Mouse (Mus musculus): ENCODE results near the gene Disc1. TPM values are rescaled to one million over a fixed set of nuclear protein-coding genes. Genes with fewer than 3 reads are reported as not detected.

Disc1 gene
- 0.83 and 0.88 TPM in 2 replicates for polyA plus RNA-seq (2015; fragmentation: Nextera tagmentation; extraction: Ambion mirVana)

DNA sequence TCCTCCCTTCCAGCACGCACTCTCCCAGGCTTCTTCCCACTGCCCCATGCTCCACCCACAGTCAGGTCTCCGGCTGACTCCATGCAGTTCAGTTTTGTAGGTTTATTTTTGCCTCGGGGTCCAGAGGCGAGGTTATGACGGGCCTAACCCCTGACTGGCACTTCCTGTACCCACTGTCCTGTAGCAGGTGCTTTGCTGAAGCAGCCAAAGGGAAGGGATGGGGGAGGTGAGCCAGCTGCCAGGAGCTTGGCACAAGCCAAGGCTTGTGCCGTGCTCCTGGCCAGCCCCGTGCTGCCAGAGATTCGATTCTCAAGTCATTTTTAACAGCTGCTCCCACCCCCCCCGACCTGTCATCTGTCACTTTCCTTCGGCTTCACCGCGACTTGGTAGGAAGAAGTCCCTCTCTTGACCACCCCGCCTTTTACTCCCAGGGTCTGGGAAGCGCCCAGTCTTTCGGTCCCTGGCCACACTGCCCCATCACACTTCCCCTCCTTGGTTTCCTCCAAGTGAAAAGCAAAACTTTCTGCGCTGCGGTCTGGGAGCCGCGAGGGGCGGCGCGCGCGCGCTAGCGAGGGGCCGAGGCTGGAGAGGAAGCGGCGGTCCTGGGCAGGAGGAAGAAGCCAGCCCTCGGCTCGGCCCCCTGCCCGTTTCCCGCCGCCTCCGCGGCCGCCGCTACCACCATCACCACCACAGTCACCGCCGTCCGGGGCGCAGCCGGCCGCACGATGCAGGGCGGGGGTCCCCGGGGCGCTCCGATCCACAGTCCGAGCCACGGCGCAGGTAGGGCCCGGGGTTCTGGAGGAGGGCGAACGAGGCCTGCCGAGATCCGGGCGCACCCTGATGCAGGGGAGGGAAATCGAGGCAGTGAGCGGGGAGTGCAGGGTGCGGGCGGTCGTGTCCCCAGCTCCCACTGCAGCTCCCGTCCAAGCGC lies at the start of gene Disc1:
Gene Disc1 (plus strand): TSS at position 691 of the 931 bp plus-strand sequence.
- Histone ChIP-seq H3K36me3 (ENCODE audit: insufficient read depth, low read length) (no peaks in the 10 kb centered on the region), H3K4me3 (replicated peaks; ENCODE audit: low read depth, low read length) (peak within 1 kb of the TSS; percentile 74), H3K27ac (peak within 1 kb of the TSS; percentile 82), H3K27me3 (ENCODE audit: insufficient read depth, low read length) (0 out of 2 replicates have a peak, but pooled peaks cover 6% of the 10 kb centered on the region), H3K4me2 (ENCODE audit: low read length) (peak within 1 kb of the TSS; percentile 97), H3K9me3 (replicated peaks; ENCODE audit: low read length) (no peaks in the 10 kb centered on the region), H3K9ac (ENCODE audit: low read depth, low read length) (peak within 1 kb of the TSS; percentile 78), H3K4me1 (replicated peaks; ENCODE audit: insufficient read depth, low read length) (peaks cover 8% of the 10 kb centered on the region; the same call in 1 of the 2 replicates)
- 2% methylated on average over 56 of the region's 65 CpGs for WGBS
- no peak for TF ChIP-seq CTCF (IDR thresholded peaks at IDR 0.05; ENCODE audit: low read depth)
- DNase-seq (ENCODE audit: low spot score) (peak; percentile 71), ATAC-seq (replicated peaks; ENCODE audit: low FRiP score, low read depth) (peak; percentile 41; the same call in 1 of the 2 replicates)

DNA sequence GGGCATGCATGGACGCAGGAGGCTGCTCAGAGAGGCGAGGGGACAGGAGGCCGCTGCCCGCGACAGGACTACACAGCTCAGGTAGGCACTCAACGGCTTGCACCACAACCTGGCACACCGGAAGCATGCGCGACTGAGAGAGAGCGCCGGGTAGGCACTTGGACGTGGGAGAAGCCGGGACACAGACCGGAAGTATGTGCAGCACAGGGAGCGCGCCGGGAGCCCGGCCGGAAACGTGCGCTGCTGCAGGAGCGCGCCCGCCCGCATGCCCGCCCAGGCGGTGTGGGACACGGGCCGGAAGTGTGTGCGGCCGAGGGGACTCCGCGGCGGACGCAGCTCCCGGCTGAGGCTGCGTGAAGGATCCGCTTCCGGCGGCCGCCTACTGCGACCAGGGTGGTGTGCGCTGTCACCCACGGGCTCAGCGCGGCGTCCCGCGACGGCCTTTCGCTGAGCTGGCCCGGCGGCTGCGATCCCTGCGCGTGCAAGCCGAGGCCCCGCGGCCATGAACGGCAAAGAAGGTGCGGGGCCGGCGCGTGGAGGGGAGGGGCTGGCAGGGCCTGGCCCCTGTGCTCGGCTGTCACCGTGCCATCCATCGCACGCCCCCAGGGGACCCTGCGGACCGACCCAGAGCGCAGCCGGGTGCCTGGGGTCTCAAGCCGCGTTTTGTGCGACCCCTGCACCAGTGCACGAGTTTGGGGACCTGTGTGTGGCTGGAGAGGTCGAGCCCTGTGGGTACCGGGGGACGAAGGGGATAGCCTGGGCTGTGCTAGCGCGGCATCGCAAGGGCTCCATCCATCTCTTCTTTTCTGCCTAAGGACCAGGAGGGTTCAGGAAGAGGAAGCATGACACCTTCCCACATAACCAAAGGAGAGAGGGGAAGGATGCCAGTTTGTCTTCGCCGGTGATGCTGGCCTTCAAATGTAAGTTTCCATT lies 41.0 kb upstream of the Disc1 start, which contains the start of gene Tsnax:
Gene Tsnax (plus strand): TSS at position 303 of the 933 bp plus-strand sequence.
- WGBS = 3% methylated on average over 83 of the region's 84 CpGs
- Histone ChIP-seq H3K9ac (ENCODE audit: low read depth, low read length) (peak within 1 kb of the TSS; percentile 92), H3K27ac (peak within 1 kb of the TSS; percentile 78), H3K4me2 (ENCODE audit: low read length) (peak within 1 kb of the TSS; percentile 92), H3K9me3 (replicated peaks; ENCODE audit: low read length) (no peaks in the 10 kb centered on the region), H3K36me3 (ENCODE audit: insufficient read depth, low read length) (0 out of 2 replicates have a peak, but pooled peaks cover 13% of the 10 kb centered on the region), H3K4me3 (replicated peaks; ENCODE audit: low read depth, low read length) (peak within 1 kb of the TSS; percentile 97), H3K27me3 (ENCODE audit: insufficient read depth, low read length) (no peaks in the 10 kb centered on the region), H3K4me1 (replicated peaks; ENCODE audit: insufficient read depth, low read length) (no peaks in the 10 kb centered on the region)
- ATAC-seq (replicated peaks; ENCODE audit: low FRiP score, low read depth) (peak; percentile 98), DNase-seq (ENCODE audit: low spot score) (peak; percentile 95)
- TF ChIP-seq CTCF (IDR thresholded peaks at IDR 0.05; ENCODE audit: low read depth) = no peak

DNA sequence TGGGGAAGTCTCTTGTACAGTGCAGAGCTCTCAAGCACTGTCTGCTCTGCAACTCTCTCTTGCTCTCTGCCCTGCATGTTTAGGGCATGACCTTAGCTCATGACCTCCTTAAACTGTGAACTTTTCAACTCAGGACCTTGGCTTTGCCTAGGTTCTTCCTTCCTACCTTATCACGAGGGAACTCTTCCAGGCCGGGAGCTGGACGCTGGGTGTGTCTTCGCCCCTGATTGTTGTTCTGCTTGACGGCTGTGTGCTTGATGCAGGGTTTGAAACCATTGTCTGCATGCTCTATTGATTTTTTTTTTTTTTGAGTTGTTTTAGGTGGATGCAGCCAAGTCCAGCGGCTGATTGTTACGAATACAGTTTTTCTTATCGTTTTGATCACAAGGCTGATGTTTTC lies 29.9 kb upstream of the Disc1 start:
- WGBS = 81% methylated on average over 8 of the region's 8 CpGs
- DNase-seq (ENCODE audit: low spot score) = no peak
- H3K4me1 ChIP-seq (replicated peaks; ENCODE audit: insufficient read depth, low read length) = no peaks in the 10 kb centered on the region
- H3K27ac ChIP-seq = no peak overlapping the region
- H3K36me3 ChIP-seq (ENCODE audit: insufficient read depth, low read length) = peaks cover 30% of the 10 kb centered on the region
- no peak overlapping the region for H3K9ac ChIP-seq (ENCODE audit: low read depth, low read length)
- no peaks in the 10 kb centered on the region for H3K27me3 ChIP-seq (ENCODE audit: insufficient read depth, low read length)
- no peaks in the 10 kb centered on the region for H3K9me3 ChIP-seq (replicated peaks; ENCODE audit: low read length)
- no peak overlapping the region for H3K4me3 ChIP-seq (replicated peaks; ENCODE audit: low read depth, low read length)
- TF ChIP-seq CTCF (IDR thresholded peaks at IDR 0.05; ENCODE audit: low read depth) = no peak
- no peak overlapping the region for H3K4me2 ChIP-seq (ENCODE audit: low read length)
- ATAC-seq (replicated peaks; ENCODE audit: low FRiP score, low read depth) = no peak

DNA sequence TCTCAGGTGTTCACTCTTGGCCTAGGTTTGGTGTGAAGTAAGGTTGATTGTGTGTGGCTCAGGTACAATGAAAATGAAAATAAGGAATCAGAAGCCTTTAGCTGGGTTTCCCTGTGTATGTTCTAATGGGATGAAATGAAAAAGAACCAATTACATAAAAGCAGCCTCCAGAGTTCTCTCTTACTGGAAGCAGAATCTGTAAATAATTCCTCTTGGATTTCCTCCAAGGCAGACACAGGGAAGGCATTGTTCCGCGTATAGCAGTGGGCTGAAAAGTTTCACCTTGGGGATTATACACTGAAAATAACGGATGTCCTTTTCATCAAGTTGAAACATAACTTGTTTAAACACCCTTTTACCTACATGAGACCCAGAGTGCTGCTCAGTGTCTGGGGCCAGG lies 26.8 kb upstream of the Disc1 start:
- Histone ChIP-seq H3K4me1 (replicated peaks; ENCODE audit: insufficient read depth, low read length) (no peaks in the 10 kb centered on the region), H3K9ac (ENCODE audit: low read depth, low read length) (no peak overlapping the region), H3K27me3 (ENCODE audit: insufficient read depth, low read length) (no peaks in the 10 kb centered on the region), H3K27ac (no peak overlapping the region), H3K9me3 (replicated peaks; ENCODE audit: low read length) (no peaks in the 10 kb centered on the region), H3K36me3 (ENCODE audit: insufficient read depth, low read length) (peaks cover 49% of the 10 kb centered on the region), H3K4me3 (replicated peaks; ENCODE audit: low read depth, low read length) (no peak overlapping the region), H3K4me2 (ENCODE audit: low read length) (no peak overlapping the region)
- ATAC-seq (replicated peaks; ENCODE audit: low FRiP score, low read depth) = no peak
- 63% methylated on average over 3 of the region's 3 CpGs for WGBS
- TF ChIP-seq CTCF (IDR thresholded peaks at IDR 0.05; ENCODE audit: low read depth) = no peak
- DNase-seq (ENCODE audit: low spot score) = no peak

DNA sequence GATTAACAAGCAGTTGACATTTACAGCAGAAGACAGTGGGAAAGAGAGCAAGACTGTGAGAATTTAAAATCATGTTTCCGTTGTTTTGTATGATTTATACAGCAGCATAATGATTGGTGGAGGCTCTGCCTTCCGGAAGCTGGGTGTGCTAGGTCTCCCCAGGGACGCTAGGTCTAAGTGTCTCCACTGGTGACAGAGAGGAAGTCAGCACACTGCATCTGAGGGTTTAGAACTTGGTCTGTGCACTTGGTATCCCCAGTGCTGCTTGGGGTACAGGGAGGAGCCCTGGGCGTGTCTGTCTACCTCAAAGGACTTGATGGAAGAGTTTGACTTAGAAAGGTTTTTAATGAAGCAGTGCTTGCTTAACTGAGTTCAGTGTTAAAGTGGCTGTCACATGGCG lies 25.2 kb upstream of the Disc1 start:
- Histone ChIP-seq H3K4me1 (replicated peaks; ENCODE audit: insufficient read depth, low read length) (no peaks in the 10 kb centered on the region), H3K4me3 (replicated peaks; ENCODE audit: low read depth, low read length) (no peak overlapping the region), H3K9me3 (replicated peaks; ENCODE audit: low read length) (no peaks in the 10 kb centered on the region), H3K27ac (no peak overlapping the region), H3K9ac (ENCODE audit: low read depth, low read length) (no peak overlapping the region), H3K27me3 (ENCODE audit: insufficient read depth, low read length) (no peaks in the 10 kb centered on the region), H3K4me2 (ENCODE audit: low read length) (no peak overlapping the region), H3K36me3 (ENCODE audit: insufficient read depth, low read length) (peaks cover 53% of the 10 kb centered on the region)
- ATAC-seq (replicated peaks; ENCODE audit: low FRiP score, low read depth) (no peak), DNase-seq (ENCODE audit: low spot score) (no peak)
- WGBS = 93% methylated on average over 5 of the region's 5 CpGs
- no peak for TF ChIP-seq CTCF (IDR thresholded peaks at IDR 0.05; ENCODE audit: low read depth)

DNA sequence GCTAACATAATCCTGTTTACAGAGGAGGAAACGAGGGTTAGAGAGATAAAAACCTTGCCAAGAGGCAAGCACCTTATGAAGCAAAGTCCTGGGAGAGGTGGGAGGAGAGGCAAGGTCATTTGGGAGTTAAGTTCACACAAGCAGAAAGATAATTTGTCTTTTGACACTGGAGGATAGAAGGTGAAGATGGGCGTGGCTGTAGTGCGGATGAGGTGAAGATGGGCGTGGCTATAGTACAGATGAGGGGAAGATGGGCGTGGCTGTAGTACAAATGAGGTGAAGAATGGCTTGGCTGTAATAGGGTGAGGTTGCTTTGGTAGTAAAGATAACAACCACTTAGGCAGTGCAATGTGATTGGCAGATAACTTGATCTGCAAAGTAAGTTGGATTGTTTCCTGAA lies 22.7 kb upstream of the Disc1 start:
- H3K27me3 ChIP-seq (ENCODE audit: insufficient read depth, low read length) = no peaks in the 10 kb centered on the region
- H3K4me1 ChIP-seq (replicated peaks; ENCODE audit: insufficient read depth, low read length) = no peaks in the 10 kb centered on the region
- no peak overlapping the region for H3K9ac ChIP-seq (ENCODE audit: low read depth, low read length)
- TF ChIP-seq CTCF (IDR thresholded peaks at IDR 0.05; ENCODE audit: low read depth) = no peak
- H3K36me3 ChIP-seq (ENCODE audit: insufficient read depth, low read length) = peaks cover 48% of the 10 kb centered on the region
- no peak overlapping the region for H3K4me2 ChIP-seq (ENCODE audit: low read length)
- no peak overlapping the region for H3K4me3 ChIP-seq (replicated peaks; ENCODE audit: low read depth, low read length)
- WGBS = 64% methylated on average over 5 of the region's 5 CpGs
- ATAC-seq (replicated peaks; ENCODE audit: low FRiP score, low read depth) (no peak), DNase-seq (ENCODE audit: low spot score) (no peak)
- no peak overlapping the region for H3K27ac ChIP-seq
- H3K9me3 ChIP-seq (replicated peaks; ENCODE audit: low read length) = no peaks in the 10 kb centered on the region

Measured in kidney, postnatal 0 days (tissue).